Mouse (Mus musculus): Measurements from ENCODE around the gene Gm45208. TPM values are rescaled to one million over a fixed set of nuclear protein-coding genes. Genes with fewer than 3 reads are reported as not detected.

Gene Gm45208
- polyA plus RNA-seq, 1 experiment from 2014 or later = not detected

Other genes starting within 250 kb of the Gm45208 start
- not detected in 2 replicates for gene Foxp3, start 148.6 kb upstream of the Gm45208 start, polyA plus RNA-seq (2015; fragmentation: Nextera tagmentation; extraction: Ambion mirVana)
- 1.3 and 1.5 TPM in 2 replicates for gene Ppp1r3f, start 148.0 kb upstream of the Gm45208 start, polyA plus RNA-seq (2015; fragmentation: Nextera tagmentation; extraction: Ambion mirVana)
- gene Ccdc22, start 116.7 kb upstream of the Gm45208 start, polyA plus RNA-seq (2015; fragmentation: Nextera tagmentation; extraction: Ambion mirVana) = 31.2 and 31.4 TPM in 2 replicates
- 0.04 TPM in 1 of 2 replicates, not detected in the other for gene Cacna1f, start 115.2 kb upstream of the Gm45208 start, polyA plus RNA-seq (2015; fragmentation: Nextera tagmentation; extraction: Ambion mirVana)
- 6.3 and 6.5 TPM in 2 replicates for gene Syp, start 83.8 kb upstream of the Gm45208 start, polyA plus RNA-seq (2015; fragmentation: Nextera tagmentation; extraction: Ambion mirVana)
- 6.6 and 6.8 TPM in 2 replicates for gene Prickle3, start 65.0 kb upstream of the Gm45208 start, polyA plus RNA-seq (2015; fragmentation: Nextera tagmentation; extraction: Ambion mirVana)
- 198 and 212 TPM in 2 replicates for gene Plp2, start 50.9 kb upstream of the Gm45208 start, polyA plus RNA-seq (2015; fragmentation: Nextera tagmentation; extraction: Ambion mirVana)
- 0.57 and 0.71 TPM in 2 replicates for gene Magix, start 41.0 kb upstream of the Gm45208 start, polyA plus RNA-seq (2015; fragmentation: Nextera tagmentation; extraction: Ambion mirVana)
- gene Gpkow, start 25.1 kb upstream of the Gm45208 start, polyA plus RNA-seq (2015; fragmentation: Nextera tagmentation; extraction: Ambion mirVana) = 27.6 and 31.8 TPM in 2 replicates
- 25.0 and 27.5 TPM in 2 replicates for gene Wdr45, start 7.9 kb upstream of the Gm45208 start, polyA plus RNA-seq (2015; fragmentation: Nextera tagmentation; extraction: Ambion mirVana)
- 60.3 and 61.4 TPM in 2 replicates for gene Praf2, start 6.2 kb downstream of the Gm45208 start, polyA plus RNA-seq (2015; fragmentation: Nextera tagmentation; extraction: Ambion mirVana)
- gene Ccdc120, start 28.7 kb downstream of the Gm45208 start, polyA plus RNA-seq (2015; fragmentation: Nextera tagmentation; extraction: Ambion mirVana) = 12.4 TPM in 2 replicates
- gene Tfe3, start 40.3 kb downstream of the Gm45208 start, polyA plus RNA-seq (2015; fragmentation: Nextera tagmentation; extraction: Ambion mirVana) = 23.0 and 23.9 TPM in 2 replicates
- 35.4 and 35.5 TPM in 2 replicates for gene Gripap1, start 67.5 kb downstream of the Gm45208 start, polyA plus RNA-seq (2015; fragmentation: Nextera tagmentation; extraction: Ambion mirVana)
- gene Kcnd1, start 100.0 kb downstream of the Gm45208 start, polyA plus RNA-seq (2015; fragmentation: Nextera tagmentation; extraction: Ambion mirVana) = 1.5 and 2.1 TPM in 2 replicates
- 37.6 and 37.7 TPM in 2 replicates for gene Otud5, start 119.1 kb downstream of the Gm45208 start, polyA plus RNA-seq (2015; fragmentation: Nextera tagmentation; extraction: Ambion mirVana)
- gene Pim2, start 156.0 kb downstream of the Gm45208 start, polyA plus RNA-seq (2015; fragmentation: Nextera tagmentation; extraction: Ambion mirVana) = 11.3 and 12.6 TPM in 2 replicates
- gene Slc35a2, start 161.8 kb downstream of the Gm45208 start, polyA plus RNA-seq (2015; fragmentation: Nextera tagmentation; extraction: Ambion mirVana) = 36.5 and 39.5 TPM in 2 replicates
- gene Pqbp1, start 177.0 kb downstream of the Gm45208 start, polyA plus RNA-seq (2015; fragmentation: Nextera tagmentation; extraction: Ambion mirVana) = 101 and 104 TPM in 2 replicates
- gene Timm17b, start 177.1 kb downstream of the Gm45208 start, polyA plus RNA-seq (2015; fragmentation: Nextera tagmentation; extraction: Ambion mirVana) = 128 and 131 TPM in 2 replicates
- not detected in 2 replicates for gene Gm10491, start 185.6 kb downstream of the Gm45208 start, polyA plus RNA-seq (2015; fragmentation: Nextera tagmentation; extraction: Ambion mirVana)
- not detected in 2 replicates for gene Gm10490, start 187.3 kb downstream of the Gm45208 start, polyA plus RNA-seq (2015; fragmentation: Nextera tagmentation; extraction: Ambion mirVana)
- 14.2 and 14.4 TPM in 2 replicates for gene Pcsk1n, start 197.6 kb downstream of the Gm45208 start, polyA plus RNA-seq (2015; fragmentation: Nextera tagmentation; extraction: Ambion mirVana)
- not detected in 2 replicates for gene Eras, start 206.4 kb downstream of the Gm45208 start, polyA plus RNA-seq (2015; fragmentation: Nextera tagmentation; extraction: Ambion mirVana)
- 19.0 and 19.1 TPM in 2 replicates for gene Hdac6, start 225.6 kb downstream of the Gm45208 start, polyA plus RNA-seq (2015; fragmentation: Nextera tagmentation; extraction: Ambion mirVana)

Measured in intestine, embryonic 15.5 days (tissue).